Mouse (Mus musculus): ENCODE data around the gene Mical3.

DNA sequence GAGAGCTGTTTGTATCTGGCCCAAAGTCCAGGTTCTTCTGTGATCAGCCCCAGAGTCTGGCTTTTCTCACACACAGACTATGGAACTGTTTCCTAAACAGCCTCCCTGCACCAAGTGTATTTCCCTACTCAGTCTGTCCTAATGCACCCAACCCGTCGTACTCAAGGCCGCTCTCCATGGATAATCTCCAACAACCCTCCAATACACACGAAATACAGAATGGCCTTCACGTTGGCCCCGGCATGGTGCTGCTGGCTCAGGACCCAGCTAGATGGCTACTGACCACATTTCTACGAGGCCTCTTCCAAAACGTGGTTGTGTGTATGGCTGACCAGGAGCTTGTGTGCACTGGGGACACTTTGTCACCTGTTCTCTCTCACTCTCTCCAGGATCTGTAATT lies 102.3 kb downstream of the Mical3 start:
- no peak for TF ChIP-seq ZC3H11A (IDR thresholded peaks at IDR 0.05; ENCODE audit: borderline replicate concordance, low read depth, low read length)
- TF ChIP-seq HCFC1 (IDR thresholded peaks at IDR 0.05; ENCODE audit: borderline replicate concordance, insufficient read depth, low read length), result no peak
- no peak for TF ChIP-seq ZNF384 (IDR thresholded peaks at IDR 0.05; ENCODE audit: low read depth, low read length)
- TF ChIP-seq CHD2 (IDR thresholded peaks at IDR 0.05; ENCODE audit: low read depth, low read length), result no peak

Measured in ES-E14 (cell line).